Mouse (Mus musculus): ENCODE measurements around the gene Tmem220.
A peak's percentile ranks its signal among the peaks of the same experiment; 100 is the strongest.
"Not testable (repeated sequence)": the region's sequence is repeated elsewhere in the genome, so short reads cannot be mapped to it uniquely, and the experiment has no call there.

Gene Tmem220

DNA sequence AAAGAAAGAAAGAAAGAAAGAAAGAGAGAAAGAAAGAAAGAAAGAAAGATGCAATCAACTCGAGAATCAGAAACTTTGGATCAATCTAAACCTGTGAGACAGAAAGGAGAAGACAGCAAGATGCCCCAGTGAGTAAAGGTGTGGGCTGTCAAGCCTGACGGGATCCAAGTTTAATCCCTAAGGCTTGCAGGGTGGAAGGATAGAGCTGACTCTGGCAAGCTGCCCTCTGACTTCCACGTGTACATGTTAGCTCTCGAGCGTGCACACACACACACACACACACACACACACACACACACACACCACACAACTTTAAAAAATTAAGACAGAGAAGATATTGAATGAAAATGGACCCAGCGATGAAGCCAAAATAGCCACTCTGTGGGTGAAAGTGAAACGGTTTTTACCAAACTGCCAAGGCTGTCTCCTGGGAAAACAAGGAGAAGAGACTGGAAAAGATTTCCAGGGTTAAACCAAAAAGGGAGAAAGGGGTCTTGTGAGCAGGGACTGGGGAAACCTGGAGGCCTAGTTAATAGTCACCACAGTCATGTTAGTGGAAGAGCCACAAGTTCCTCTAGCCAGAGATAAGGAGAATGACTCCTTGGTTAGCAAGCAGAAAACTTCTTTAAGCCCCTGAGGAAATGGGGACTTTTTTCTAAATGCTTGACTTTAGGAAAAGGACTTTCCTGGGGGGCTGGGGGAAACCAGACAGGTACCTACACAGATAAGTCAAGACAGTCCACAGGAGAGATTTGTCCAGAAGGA is 5.1 kb upstream of the Tmem220 start:
- DNase-seq (ENCODE audit: low spot score), result no peak

DNA sequence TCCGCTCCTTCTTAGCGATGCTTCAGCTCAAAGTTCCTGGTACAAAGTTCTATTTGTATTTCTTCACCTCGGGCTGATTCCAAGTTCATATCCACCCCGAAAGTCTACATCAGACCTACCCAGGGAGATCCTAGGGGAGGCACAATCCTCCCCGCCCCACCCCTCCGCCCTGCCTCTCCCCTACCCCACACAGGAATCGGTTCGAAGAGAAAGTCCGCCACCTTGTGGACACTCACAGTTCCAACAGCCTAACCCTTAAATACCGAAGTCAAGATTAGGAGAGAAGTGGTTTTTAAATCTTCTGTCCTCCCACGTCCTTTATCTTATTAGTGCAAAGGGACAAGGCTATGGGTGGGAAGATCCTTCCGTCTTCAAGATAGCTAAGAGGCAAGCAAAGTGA is 4.0 kb upstream of the Tmem220 start:
- DNase-seq (ENCODE audit: low spot score), result no peak

DNA sequence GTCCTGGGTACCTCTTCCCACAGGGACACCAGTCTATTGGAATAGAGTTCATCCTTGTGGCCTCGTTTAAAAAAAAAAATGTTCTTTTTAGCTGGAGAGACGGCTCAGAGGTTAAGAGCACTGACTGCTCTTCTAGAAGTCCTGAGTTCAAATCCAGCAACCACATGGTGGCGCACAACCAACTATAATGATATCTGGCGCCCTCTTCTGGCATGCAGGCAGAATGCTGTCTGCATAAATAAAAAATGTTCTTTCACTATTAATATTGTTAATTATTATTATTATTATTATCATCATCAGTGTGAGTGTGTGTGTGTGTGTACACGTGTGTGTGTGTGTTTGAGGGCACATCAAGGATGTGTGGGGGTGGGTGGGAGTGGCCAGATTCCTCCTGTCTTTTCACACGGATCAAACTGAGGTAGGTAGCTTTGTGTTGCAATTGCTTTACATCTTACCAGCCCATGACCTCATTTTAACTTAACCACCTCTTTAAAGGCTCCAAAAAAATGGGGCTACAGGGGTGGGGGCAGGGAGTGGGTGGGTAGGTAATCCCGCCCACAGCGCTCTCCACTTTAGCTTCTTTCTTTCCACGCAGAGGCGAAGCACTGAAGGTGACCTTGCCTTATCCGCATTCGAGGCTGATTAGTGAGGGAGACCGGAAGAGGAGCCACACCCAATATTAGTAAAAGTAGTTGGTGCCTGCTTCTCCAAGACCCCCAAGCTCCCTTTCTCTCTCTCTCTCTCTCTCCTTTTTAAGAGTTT is 2.4 kb upstream of the Tmem220 start:
- no peak for DNase-seq (ENCODE audit: low spot score)

DNA sequence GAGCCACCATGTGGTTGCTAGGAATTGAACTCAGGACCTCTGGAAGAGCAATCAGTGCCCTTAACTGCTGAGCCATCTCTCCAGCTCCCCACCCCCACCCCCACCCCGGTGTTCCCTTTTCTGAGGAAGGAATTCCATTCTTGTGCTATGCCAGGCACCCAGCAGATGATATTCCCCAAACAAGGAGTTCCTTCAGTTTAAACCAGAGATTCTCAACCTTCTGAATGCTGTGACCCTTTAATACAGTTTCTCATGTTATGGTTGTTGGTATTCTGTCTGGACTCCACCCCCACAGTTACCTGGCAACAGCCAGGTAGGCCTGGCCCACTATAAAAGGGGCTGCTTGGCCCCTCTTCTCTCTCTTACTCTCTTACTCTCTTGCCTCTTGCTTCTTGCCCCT is 1.8 kb upstream of the Tmem220 start:
- DNase-seq (ENCODE audit: low spot score), result not testable (repeated sequence)

DNA sequence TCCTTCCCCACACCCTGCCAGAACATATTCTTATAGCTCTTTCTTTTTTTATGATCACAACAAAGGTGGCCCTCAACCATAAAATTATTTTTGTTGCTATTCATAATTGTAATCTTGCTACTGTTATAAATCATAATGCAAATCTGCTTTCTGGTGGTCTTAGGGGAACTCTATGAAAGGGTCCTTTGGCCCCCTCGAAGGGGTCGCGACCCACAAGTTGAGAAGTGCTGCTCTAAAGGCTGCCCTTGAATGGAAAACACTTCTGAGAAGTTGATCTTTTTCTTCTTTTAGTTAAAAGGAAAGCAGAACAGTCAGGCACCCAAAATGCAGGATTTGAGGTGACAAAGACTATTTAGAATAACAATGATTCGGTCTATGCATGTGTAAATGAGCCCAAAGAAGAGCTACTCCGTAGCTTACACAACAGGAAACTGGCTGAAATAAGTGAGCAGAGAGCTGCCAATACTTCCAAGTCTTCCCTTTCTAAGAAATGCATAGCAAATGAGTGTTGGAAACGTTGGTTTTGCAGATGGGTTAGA is 1.1 kb upstream of the Tmem220 start:
- DNase-seq (ENCODE audit: low spot score), result no peak

DNA sequence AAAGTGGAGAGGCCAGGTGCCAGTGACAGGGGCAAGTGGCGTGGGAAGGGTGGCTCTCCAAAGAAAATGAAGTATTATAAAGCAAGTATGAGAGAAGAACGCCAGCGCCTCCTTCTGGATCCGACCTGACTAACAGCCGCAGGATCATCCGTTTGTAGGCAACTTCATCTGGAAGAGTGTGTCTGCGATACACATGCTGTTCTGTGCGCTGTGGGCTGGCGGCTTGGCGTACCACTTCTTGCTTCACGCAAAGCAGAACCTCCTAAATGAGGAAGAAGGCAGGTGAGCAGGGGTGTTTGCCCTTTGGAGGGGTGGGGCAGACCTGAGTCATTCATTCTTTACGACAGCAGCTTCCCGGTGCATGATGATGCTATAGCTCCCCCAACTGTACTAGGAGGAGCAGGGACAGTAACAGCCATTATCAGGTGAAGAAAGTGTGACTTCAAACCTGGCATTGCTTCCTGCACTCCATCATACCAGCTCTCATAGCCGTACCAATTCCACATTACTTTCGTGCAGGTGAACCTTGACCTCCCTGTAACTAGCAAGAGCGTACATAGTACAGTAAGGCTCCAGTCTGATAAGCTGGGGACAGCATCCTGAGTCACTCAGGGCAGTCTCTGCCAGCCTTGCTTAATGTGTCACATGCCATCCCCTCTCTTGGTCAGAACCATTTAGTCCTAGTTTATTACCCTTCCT is 6.1 kb downstream of the Tmem220 start:
- DNase-seq (ENCODE audit: low spot score), result no peak

DNA sequence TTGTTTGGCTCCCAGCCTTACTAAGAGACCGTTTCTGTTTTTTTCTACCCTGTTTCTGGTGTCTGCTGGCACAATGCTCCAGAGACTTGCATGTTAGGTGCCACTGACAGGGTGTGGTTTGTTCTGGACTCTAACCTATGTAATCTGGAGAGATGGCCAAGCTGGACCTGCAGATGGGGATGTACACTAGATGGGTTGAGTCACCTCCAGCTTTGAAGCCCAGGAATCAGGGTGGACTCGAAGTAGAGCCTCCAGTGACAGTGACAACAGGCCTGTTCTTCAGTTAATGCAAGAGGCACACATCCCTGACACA is 6.6 kb downstream of the Tmem220 start:
- DNase-seq (ENCODE audit: low spot score), result no peak

DNA sequence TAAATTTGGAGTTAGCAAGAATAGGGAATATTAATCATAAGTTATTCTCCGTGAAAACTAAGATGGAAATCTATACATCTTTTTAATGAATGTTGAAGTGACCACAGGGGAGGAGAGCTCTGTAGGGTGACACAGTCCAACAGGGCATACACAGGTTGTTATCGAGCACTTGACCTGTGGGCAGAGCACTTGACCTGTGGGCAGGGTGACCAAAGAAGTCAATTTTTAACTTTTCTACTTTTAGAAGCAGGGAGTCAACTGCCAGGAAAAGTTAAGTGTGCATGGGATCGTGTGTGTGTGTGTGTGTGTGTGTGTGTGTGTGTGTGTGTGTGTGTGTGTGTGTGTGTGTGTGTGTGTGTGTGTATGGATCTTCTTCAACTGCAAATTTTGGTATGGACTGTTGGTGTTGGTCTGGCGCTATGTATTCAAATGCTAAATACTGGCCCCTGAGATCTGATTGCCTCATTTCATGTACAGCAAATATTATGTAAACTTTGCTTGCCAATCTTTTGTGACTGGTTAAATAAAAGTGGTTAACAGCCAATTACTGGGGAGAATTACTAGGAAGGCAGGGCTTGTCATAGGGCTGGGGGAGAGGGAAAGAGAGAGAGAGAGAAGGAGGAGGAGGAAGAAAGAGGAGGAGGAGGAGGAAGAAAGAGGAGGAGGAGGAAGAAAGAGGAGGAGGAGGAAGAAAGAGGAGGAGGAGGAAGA is 10.0 kb downstream of the Tmem220 start:
- no peak for DNase-seq (ENCODE audit: low spot score)

DNA sequence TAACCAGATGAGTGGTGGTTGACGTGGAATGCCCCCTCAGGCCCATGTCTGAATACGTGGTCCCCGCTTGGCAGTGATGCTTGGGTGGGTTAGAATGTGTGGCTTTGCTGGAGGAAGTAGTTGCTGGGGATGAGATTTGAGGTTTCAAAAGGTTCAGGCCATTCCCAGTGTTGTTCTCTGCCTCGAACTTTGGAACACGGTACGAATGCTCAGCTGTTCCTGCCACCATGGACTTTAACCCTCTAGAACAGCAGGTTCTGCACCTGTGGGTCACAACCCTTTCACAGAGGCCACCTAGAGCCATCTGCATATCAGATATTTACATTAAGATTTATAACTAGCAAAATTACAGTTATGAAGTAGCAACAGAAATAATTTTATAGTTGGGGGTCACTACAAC is 11.3 kb downstream of the Tmem220 start:
- DNase-seq (ENCODE audit: low spot score), result no peak

DNA sequence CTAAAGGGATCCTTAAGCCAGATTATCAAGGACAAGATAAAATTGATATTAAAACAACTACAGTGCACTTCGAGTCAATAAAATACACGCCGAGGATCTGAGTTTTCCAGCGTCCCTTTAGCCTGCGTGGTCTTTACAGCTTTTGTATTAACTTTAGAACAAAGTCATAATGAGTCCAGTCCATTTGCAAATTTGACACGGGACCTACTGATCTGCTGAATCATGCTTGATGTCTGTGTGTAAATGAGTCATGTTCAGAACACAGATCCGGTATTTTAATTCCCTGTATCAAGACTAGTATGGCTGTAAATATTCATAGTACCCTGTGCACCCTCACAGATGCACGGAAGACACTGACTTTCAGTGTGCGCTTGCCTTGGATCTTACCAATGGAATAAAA is 11.9 kb downstream of the Tmem220 start:
- no peak for DNase-seq (ENCODE audit: low spot score)

DNA sequence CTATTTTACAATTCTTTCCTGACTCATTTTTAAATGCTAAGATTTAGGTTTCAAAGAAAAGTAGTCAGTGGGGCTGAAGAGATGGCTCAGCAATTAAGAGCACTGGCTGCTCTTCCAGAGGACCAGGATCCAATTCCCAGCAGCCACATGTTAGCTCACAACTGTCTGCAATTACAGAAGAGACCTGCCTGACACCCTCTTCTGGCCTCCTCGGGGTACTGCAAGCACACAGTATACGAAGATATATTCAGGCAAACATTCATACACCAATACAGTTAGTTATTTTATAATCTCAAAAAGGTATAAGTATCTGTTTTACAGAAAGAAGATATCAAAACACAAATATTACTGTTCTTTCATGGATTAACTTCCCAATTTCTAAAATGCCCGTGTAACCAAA is 14.8 kb downstream of the Tmem220 start:
- DNase-seq (ENCODE audit: low spot score), result no peak

DNA sequence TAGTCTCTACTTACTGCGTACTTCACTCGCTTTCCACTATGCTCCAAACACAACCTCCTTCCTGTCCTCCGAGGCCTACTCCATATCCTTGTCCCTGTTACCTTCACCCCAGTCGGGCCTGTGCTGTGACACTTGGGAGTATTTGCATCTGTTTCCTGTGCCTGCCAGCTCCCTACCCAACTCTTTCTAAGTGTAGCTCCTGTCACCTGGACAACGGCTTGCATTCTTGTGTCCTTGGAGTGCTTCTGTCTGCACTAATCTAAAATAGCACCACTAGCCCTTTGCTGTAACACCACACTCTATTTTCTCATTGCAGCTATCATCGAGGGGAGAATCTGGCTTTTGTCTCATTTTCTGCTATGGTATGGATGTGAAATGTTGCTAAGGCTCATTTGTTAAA is 15.5 kb downstream of the Tmem220 start:
- no peak for DNase-seq (ENCODE audit: low spot score)

DNA sequence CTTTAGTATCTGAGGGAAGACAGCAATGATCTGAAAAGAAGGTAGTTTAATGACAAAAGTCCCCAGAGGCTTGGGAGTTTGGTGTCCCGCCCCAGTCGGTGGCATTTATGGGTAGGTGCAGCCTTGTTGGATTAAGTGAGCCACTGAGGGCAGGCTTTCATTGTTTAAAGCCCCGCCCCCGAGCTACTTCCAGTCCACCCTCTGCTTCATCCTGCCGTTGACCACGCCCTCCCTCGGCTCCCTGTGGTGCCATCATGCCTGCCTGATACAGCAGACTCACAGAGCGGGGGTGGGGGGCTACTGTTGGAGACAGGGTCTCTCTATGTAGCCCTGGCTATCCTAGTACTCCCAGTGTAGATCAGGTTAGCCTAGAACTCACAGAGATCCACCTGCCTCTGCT is 18.1 kb downstream of the Tmem220 start:
- DNase-seq (ENCODE audit: low spot score), result no peak

DNA sequence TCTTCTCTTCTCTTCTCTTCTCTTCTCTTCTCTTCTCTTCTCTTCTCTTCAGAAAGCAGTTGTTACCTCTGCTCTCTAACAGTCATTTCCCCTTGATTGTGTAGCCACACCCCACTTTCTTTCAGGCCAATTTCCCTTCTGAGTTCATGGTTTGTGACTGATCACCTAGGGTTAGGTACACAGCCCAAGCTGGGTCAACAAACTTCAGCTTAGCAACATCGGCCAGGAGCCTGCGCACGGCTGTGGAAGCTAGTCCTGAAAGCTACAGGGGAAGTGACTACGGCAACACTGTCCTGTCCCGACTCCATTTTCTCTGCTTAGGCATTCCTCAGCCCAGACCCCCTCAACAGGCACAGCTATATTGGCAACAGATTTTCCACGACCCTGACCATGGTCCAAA is 20.0 kb downstream of the Tmem220 start:
- no peak for DNase-seq (ENCODE audit: low spot score)

DNA sequence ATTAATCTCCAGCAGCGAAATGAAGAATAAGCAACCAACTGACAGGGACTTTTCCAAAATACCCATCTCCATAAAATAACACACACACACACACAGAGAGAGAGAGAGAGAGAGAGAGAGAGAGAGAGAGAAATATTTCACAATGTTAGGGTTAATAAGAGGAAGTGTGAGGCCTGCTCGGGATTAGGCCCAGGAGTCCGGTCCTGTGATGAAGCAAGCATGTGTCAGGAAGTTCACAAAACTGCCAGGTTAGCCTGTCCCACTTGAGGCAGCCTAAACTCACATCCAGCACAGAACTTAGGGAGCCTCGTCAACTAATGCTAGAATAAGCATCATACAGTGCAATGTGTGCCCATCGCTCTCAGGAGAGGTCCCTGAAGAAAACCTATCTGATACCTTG is 22.2 kb downstream of the Tmem220 start:
- no peak for DNase-seq (ENCODE audit: low spot score)

DNA sequence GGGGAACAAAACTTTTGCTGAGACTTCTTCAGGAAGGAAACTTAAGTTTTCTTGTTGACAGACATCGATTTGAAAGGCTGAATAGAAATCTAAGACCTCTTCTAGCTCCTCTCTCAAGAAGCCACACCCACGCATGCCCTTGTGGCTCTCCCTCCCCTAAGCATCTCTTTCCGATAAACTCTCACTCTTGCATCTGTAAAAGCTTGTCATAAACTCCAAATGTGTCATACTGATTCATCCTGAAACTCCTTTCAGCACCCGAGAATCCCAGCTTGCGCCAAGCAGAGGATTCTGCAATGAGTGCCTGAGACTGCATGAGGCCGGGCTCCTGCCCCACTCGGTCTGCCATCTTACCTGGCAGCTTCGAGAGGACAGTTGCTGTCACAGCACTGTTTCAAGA is 23.5 kb downstream of the Tmem220 start:
- no peak for DNase-seq (ENCODE audit: low spot score)

DNA sequence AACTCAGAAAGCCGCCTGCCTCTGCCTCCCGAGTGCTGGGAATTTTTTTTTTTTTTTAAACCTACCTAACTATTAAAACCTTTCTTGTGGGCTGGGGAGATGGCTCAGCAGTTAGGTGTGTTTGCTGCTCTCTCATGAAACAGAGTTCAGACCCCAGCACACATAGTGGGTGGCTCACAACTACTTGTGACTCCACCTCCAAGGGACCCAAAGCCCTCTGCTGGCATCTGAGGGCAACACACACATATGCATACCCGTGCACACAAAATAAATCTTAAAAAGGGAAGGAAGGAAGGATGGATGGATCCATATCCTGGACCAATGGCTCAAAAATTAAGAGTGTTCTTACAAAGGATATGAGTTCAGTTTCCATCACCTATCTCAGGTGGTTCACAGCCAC is 24.3 kb downstream of the Tmem220 start:
- DNase-seq (ENCODE audit: low spot score), result no peak

DNA sequence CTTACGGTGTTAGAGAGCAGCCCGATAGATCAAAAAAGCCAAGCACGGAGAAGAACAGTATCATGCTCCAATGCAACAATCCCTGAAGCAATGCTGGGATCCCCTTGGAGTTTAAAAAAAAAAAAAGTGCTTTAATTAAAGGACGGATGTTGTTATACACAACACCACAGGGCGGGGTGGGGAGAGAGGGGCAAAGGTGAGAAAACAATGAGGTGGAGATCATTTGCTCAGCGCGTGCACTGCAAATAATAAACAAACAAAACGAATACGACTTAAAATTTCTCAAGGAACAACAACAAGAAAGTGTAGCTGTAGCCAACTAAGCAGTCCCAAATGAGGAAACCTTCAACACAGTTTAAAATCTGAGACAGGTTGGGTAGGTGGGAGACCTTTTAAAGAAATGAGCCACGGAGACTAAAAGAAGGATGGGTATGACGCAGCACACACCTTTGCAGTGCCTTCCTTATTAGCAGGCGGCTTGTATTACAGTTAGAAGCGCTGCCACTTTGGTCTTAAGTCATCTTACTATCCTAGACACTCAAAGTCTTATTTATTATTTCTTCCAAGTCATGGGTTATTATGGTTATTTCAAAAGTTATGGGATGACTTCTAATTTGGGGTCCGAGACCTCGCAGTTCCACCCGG is 26.8 kb downstream of the Tmem220 start:
- DNase-seq (ENCODE audit: low spot score), result no peak

DNA sequence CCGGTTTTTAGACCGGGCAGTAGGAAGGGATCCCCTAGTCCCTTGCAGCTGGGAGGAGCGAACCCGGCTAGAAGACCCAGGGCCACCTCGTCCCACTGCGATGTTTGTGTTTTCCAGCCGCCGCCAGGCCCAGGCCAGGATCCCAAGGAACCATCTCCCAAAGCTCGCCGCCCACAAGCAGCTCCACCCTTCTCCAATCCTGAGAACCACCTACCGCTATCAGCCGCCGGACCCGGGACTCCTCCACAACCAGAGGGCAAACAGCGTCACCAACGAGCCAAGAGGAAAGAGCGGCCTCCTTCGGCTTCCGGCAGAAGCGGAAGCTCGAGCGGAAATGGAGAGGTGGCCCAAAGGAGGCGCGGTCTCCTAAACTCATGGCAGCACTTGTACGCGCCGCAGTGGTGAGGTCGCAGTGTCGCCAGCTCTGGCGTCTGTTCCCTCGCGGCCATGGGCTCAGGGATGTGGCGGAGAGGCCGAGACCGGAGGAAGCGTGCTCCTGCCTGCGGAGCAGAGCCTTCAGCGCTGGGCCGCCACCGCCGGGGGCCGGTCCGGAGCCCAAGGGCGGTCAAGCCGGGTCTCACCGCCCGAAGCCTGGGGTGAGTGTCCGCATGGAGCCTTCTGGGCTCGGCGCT is 27.5 kb downstream of the Tmem220 start, which contains the start of the genes Adprm and Sco1:
Gene Adprm, minus strand, starts transcription at position 274 of the 632 bp plus-strand sequence.
Gene Sco1, plus strand, starts transcription at position 350 of the 632 bp plus-strand sequence.
- peak; percentile 34 for DNase-seq (ENCODE audit: low spot score)

DNA sequence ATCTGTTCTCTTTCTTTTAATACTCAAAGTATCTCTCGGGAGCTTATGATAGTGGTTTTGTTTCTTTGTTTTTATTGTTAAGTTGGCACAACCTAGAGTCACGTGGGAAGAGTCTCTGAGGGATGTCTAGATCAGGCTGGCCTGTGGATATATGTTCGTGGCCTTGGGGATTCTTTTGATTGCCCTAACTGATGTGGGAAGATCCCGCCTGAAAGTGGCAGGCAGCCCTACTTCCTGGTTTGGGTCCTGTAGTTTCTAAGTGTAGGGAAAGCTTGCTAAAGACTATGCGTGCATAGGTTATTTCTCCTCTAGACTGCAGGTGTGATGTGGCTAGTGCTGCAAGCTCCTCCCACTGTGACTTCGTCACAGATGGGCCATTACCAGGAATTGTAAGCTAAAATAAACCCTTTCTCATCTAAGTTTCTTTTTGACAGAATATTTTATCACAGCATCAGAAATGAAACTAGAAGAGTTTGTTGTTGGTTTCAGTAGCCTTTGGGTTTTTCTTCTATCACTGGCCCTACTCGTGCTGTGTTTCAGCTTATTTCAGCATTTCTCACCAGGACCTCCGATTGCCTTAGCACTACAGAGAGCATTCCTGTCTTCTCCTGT is 29.9 kb downstream of the Tmem220 start:
- DNase-seq (ENCODE audit: low spot score), result no peak

DNA sequence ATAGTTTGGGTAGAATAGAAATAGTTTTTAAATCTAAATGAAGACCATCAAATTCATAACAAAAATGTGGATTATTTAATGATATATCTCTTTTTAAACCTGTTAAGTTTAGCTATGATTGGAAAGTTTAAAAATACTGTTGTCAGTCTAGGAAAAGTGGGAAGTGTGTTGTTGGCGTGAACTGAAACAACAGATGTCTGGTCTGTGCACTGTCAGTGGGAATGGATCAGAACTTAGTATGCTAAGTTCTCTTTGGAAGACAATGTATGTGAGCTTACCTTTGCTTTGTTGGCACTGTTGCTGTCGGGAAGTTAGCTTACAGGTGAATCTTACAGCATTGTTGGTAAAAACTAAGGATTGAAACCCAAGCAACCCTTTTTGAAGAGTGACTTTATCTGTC is 36.4 kb downstream of the Tmem220 start:
- DNase-seq (ENCODE audit: low spot score), result no peak
